Mouse (Mus musculus) lung, postnatal 10 days (tissue): Measurements from ENCODE around the gene Eef1akmt2.
A peak's percentile ranks its signal among the peaks of the same experiment; 100 is the strongest.

Experiments
- DNase-seq: peaks from one replicate; pipeline ENCODE4 v3.0.0; 2021

Eef1akmt2 gene

GRCm38 (mm10) chr7:132852173-132852844 lies at the start of gene Eef1akmt2:
Gene Eef1akmt2 (minus strand): TSS chr7:132852673.
- peak; percentile 87 for DNase-seq

GRCm38 (mm10) chr7:132900826-132901531 lies 48.5 kb upstream of the Eef1akmt2 start:
- peak; percentile 21 for DNase-seq

- peak; percentile 26 for DNase-seq
Observed at GRCm38 (mm10) chr7:132898234-132898633, 45.8 kb upstream of the Eef1akmt2 start.

GRCm38 (mm10) chr7:132897258-132897657 lies 44.8 kb upstream of the Eef1akmt2 start:
- DNase-seq, result no peak

- peak; percentile 35 for DNase-seq
Observed at GRCm38 (mm10) chr7:132896206-132896815, 43.8 kb upstream of the Eef1akmt2 start.

GRCm38 (mm10) chr7:132894841-132895555 lies 42.5 kb upstream of the Eef1akmt2 start:
- peak; percentile 56 for DNase-seq

- no peak for DNase-seq
Observed at GRCm38 (mm10) chr7:132893336-132893735, 40.9 kb upstream of the Eef1akmt2 start.

GRCm38 (mm10) chr7:132892806-132893205 lies 40.3 kb upstream of the Eef1akmt2 start:
- DNase-seq, result no peak

- no peak for DNase-seq
Observed at GRCm38 (mm10) chr7:132892311-132892661, 39.8 kb upstream of the Eef1akmt2 start.

GRCm38 (mm10) chr7:132891561-132892310 lies 39.3 kb upstream of the Eef1akmt2 start:
- DNase-seq, result no peak

- no peak for DNase-seq
Observed at GRCm38 (mm10) chr7:132890201-132890600, 37.7 kb upstream of the Eef1akmt2 start.

- DNase-seq, result no peak
Observed at GRCm38 (mm10) chr7:132889691-132890090, 37.2 kb upstream of the Eef1akmt2 start.

GRCm38 (mm10) chr7:132888518-132889249 lies 36.2 kb upstream of the Eef1akmt2 start:
- no peak for DNase-seq

- DNase-seq, result no peak
Observed at GRCm38 (mm10) chr7:132888052-132888451, 35.6 kb upstream of the Eef1akmt2 start.

GRCm38 (mm10) chr7:132887019-132887804 lies 34.7 kb upstream of the Eef1akmt2 start:
- DNase-seq, result no peak

GRCm38 (mm10) chr7:132884031-132884430 lies 31.6 kb upstream of the Eef1akmt2 start:
- peak; percentile 22 for DNase-seq

GRCm38 (mm10) chr7:132882343-132882742 lies 29.9 kb upstream of the Eef1akmt2 start:
- DNase-seq, result no peak

- DNase-seq, result no peak
Observed at GRCm38 (mm10) chr7:132880276-132880675, 27.8 kb upstream of the Eef1akmt2 start.

- DNase-seq, result no peak
Observed at GRCm38 (mm10) chr7:132875391-132876086, 23.1 kb upstream of the Eef1akmt2 start.

GRCm38 (mm10) chr7:132873043-132873442 lies 20.6 kb upstream of the Eef1akmt2 start:
- DNase-seq, result no peak
